Mouse (Mus musculus) cerebellum, adult 9-10 months (tissue): ENCODE measurements around the gene Lmx1b.

ENCODE experiments used
- DNase-seq: peaks from one replicate; pipeline ENCODE4 v3.0.0; 2022

Gene Lmx1b

GRCm38 (mm10) chr2:33643721-33644713 lies 3.7 kb upstream of the Lmx1b start:
- no peak for DNase-seq

GRCm38 (mm10) chr2:33642650-33643458 lies 2.5 kb upstream of the Lmx1b start:
- DNase-seq, result peak; percentile 68

DNA sequence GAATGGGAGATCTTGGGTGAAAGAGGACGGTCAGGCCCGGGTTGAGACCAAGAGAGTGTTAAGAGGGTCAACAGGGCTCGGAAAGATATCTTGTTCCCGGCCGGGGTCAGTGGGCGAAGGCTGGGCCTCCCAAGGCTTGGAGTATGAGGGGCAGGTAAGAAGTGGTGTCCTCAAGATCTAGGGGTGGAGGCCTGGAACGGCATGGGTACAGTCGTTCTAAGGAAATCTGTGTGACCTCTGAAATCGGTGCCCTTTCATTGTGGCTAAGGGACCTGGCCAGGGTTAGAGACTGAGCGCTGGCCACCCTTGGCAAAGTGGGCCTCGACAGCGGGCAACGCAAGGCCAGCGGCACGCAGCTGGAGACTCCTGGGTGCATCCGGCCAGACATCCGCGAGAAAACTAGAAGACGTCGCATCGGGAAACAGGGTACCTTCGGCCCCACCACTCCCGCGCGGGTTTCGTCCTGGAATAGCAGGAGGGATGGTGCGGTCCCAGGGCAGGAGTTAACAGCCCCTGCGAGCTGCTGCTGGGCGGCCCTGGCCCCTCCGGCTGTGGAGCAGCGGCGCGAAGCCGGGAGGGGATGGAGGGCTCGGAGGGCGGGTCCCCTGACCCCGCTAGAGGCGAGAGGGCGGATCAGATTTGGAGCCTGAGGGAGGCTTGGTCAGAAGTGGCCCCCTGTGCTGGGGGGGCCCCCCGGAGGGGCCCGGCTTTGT lies 1.7 kb upstream of the Lmx1b start:
- DNase-seq, result no peak

GRCm38 (mm10) chr2:33640978-33641858 lies 907 bp upstream of the Lmx1b start:
- no peak for DNase-seq

GRCm38 (mm10) chr2:33639301-33640170 lies 775 bp downstream of the Lmx1b start:
- no peak for DNase-seq

- DNase-seq, result no peak
Observed at GRCm38 (mm10) chr2:33638141-33638733, 2.1 kb downstream of the Lmx1b start.

DNA sequence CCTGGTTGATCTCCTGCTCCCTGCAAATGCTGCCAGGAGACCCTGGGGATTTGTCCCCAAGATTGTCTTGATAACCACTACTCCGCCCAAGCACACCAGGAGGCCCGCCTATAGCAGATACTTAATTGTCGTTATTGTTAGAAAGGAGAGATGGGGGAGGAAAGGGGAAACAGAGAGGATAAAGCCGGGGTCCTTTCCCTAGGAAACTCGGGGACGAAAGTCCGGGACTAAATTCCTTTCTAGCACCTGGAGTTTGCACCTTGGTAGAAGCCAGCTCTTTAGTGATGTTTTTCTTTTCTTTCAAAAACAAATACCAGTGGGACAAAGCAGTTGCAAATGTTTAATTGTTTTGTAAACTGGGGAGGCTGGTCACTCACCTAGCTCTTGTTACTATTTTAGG lies 3.0 kb downstream of the Lmx1b start:
- no peak for DNase-seq

GRCm38 (mm10) chr2:33636628-33637188 lies 3.6 kb downstream of the Lmx1b start:
- DNase-seq, result no peak

DNA sequence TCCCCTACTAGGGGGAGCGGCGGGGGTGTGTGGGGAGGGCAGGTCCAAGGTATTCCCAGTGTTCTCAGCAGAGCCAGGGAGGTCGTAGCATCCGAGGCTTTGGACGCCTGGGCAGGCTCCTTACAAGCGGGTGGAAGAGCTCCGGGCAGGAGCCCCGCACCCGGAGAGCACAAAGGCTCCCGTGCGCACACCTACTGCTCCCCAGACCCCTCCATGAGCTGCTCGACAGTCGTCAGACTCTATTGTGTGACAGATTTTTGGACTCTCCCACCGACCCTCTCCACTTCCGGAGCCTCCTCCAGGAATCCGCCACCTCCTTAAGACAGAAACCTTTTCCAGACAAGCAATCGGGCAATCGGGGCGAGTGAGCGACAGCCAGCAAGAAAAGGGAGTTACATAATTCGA lies 4.2 kb downstream of the Lmx1b start:
- no peak for DNase-seq

- DNase-seq, result no peak
Observed at GRCm38 (mm10) chr2:33635323-33636116, 4.8 kb downstream of the Lmx1b start.

DNA sequence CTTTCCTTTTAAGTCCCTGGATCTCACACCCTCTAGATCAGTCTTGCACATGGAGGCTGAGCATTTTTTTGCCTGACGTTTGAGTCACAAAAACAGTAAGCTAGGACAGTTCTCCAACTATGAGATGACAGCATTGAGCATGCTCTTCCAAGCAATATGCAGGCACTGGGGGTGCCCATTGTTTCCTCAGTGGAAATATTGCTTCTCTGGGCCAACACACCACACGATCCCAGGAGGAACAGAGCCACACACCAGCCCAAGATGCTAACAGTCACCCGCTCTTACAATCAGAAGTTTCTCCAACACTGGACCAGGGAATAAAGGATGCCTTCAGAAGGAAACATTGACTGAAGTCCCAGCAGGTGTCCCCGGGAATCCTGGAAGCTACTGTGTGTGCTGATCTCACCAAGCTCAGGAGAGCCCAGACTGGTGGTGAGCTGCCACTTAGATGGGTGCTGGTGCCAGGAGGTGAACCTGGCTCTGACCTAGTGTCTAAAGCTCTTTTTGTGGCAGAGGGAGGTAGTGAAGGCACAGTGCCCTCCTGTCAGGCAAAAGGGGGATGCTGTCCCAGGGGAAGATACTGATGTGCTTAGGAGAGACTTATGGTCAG lies 5.7 kb downstream of the Lmx1b start:
- no peak for DNase-seq

- no peak for DNase-seq
Observed at GRCm38 (mm10) chr2:33633955-33634354, 6.4 kb downstream of the Lmx1b start.

DNA sequence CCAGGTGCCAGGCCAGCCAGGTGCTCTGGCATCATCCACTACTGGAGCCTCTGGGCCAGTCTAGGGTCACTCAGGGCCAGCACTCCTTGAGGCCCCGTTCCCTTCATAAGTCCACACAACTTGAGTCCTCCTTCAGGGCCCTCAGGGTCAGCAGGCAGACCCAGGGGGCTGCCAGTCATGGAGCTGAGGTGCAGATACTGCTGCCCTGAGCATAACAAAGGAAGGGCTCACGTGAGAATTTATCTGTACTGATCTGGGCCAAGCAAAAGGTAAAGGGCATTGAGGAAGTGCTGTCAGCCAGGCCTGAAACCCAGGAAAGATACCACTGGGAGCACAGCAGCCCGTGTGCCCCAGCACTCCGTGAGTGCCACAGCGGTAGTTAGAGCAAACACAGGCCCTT lies 7.1 kb downstream of the Lmx1b start:
- DNase-seq, result no peak

DNA sequence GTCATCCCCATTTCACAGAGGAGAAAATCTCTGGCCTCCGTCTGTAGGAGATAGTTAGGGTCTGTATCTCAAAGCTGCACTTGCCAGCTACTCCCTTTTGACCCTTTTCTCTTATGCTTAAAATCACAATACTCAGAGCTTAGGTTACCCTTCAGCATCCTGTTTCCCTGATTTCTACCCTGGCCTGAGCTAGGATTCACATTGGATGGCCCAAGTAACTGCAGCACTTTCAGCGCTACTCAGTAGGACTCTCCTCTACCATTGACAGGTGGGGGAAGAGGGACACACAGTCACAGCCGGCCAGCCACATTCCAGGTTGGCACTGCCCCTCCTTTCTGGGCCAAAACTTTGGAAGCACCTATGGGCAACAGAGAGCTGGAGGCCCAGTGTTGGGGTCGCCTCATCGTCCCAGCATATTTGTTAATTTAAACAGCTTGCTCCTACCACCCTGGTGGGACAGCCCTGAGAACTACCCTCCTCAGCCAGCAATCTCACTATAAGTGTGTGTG lies 7.7 kb downstream of the Lmx1b start:
- DNase-seq, result no peak

GRCm38 (mm10) chr2:33631708-33632343 lies 8.5 kb downstream of the Lmx1b start:
- no peak for DNase-seq

DNA sequence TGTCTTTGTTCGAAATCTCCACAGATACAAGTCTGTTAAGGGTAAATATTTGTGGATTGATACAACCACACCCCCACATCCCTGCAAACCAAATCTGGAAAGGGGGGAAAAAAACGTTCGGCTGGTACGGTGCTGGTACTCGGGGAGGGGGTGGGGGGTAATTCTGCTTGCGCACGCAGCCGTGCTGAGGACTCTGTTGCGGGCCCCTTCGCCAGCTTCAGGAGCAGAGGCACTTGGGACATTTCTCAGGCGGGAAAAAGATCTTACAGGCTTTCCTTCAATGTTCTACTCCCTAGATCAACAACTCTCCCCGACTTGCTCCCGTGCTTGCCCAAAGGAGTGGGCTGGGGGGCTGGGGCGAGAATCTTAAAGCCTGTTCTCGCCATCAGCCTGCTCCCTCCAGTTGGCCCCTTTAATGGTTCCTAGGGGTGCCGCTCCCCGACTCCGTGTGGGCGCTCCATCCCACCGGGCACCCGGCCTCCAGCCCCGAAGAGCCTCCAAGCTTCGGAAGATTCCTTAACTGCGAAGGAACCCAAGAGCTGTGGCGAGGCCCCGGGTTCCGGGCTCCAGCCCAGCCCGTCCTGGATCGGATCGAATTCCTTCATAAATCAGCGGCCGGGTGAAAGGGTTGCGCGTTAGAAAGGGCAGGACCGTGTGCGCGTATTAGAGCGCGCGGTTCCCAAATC lies 9.1 kb downstream of the Lmx1b start:
- DNase-seq, result no peak
